Mouse (Mus musculus) liver, embryonic 14.5 days (tissue): Measurements from ENCODE around the gene Gnat2.

Experiments used
- CTCF ChIP-seq: IDR thresholded peaks from 2 replicates; pipeline ENCODE4 v1.5.1; 2016; ENCODE audit warnings: antibody characterized with exemption, low read depth, control low read depth
- EP300 ChIP-seq: IDR thresholded peaks from 2 replicates; pipeline ENCODE4 v1.6.1; 2016; ENCODE audit warnings: antibody characterized with exemption, low read depth

DNA sequence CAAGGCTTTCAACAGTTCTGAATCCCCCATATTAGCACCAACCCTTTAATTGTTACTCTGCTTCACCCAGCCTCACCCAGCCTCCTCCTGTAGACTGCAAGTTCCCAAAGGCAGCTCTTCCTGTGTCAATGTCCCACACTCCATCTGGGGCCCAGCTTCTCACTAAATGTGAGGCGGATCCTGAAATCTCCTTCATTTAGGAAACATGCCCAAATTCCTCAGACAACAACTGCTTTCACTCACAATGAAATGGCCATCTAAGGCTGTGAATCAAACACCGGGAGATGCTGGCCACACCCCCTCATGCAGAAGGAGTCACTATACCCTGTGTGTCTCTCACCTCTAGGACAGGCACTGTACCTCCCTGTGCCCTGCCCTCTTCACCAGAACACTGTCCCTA, 2.7 kb upstream of the Gnat2 start:
- TF ChIP-seq CTCF, result no peak
- TF ChIP-seq EP300, result no peak
